12 mouse cellular contexts compared by ENCODE assay signal in the genomic region with DNA sequence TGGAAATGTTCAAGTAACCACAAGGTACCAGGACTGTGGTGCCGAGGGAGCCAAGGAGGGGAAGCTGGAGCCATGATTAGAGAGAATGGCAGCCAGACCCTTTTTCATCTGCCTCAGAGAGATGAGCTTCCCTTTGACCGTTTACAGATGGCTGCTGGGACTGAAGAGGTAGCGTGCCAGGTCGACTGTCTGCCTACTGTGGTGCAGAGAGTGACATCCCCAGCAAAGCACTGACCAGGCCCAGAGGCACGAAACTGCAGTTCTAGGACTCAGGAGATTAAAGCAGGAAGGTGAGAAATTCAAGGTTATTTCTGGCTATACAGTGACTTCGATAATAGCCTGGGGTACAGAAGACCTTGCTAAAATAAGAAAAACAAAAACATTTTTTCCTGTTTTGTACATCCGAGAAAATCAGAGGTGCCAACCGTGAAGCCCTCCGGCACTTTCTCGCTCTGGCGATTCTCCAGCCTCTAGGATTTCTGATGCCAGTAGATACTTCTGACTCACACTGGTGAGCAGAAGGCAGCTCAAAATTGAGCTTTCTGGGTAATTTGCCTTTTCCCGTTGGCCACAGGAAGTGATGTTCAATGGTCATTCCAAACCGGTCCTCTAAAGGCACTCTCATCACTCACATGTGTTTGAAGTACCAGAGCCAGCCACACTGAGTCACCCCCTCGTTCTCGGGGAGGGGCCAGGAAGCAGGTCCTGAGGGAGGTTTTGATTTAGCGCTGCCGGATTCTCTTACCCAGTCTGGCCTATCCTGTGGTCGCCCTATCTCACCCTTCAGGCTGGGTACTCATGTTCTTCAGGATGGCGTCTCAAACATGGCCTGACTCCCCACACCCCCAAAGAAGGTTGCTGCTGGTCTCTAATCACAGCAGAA. TPM values are rescaled to one million over a fixed set of nuclear protein-coding genes. Genes with fewer than 3 reads are reported as not detected.
DNase-seq lines count a peak whose midpoint lies in the region; ATAC-seq lines count a peak whose summit lies in the region.
"Had no signal": no experiment of that assay in that cellular context is flagged by ENCODE, and none has a peak within 500 bp of the region (broad histone marks: within the 10 kb centered on the region; RNA-seq: fewer than 3 reads in every experiment).

No protein-coding gene starts in this region.

- H3K4me2 ChIP-seq in heart, embryonic 12.5 days: no peak overlapping the region
- 0 out of 2 replicates have a peak overlapping the region, but pooled peaks have one; percentile 9 for H3K4me2 ChIP-seq in kidney, embryonic 16.5 days (replicated peaks; ENCODE audit: low read depth, low read length)
- H3K4me2 ChIP-seq in hindbrain, embryonic 12.5 days (replicated peaks): no peak overlapping the region
- H3K4me2 ChIP-seq: limb, embryonic 15.5 days had no signal

- 0 out of 2 replicates have a peak, but pooled peaks have one; percentile 29 for ATAC-seq in heart, embryonic 12.5 days (ENCODE audit: insufficient number of reproducible peaks, low FRiP score)
- peak; percentile 72; the same call in 1 of the 2 replicates for ATAC-seq in kidney, embryonic 16.5 days (ENCODE audit: low FRiP score, low TSS enrichment)
- no peak for ATAC-seq in hindbrain, embryonic 12.5 days (ENCODE audit: low FRiP score)
- ATAC-seq: intestine, postnatal 0 days had no signal

- H3K9ac ChIP-seq in heart, embryonic 12.5 days: no peak overlapping the region
- no peak overlapping the region for H3K9ac ChIP-seq in kidney, embryonic 16.5 days (replicated peaks; ENCODE audit: low read length)
- H3K9ac ChIP-seq in hindbrain, embryonic 12.5 days: no peak overlapping the region
- H3K9ac ChIP-seq: limb, embryonic 15.5 days had no signal

- peaks cover 6% of the 10 kb centered on the region; the same call in 1 of the 2 replicates for H3K9me3 ChIP-seq in heart, embryonic 12.5 days (replicated peaks)
- H3K9me3 ChIP-seq in kidney, embryonic 16.5 days (ENCODE audit: low read length): 0 out of 2 replicates have a peak, but pooled peaks cover 3% of the 10 kb centered on the region
- H3K9me3 ChIP-seq in hindbrain, embryonic 12.5 days (replicated peaks): no peaks in the 10 kb centered on the region
- H3K9me3 ChIP-seq: limb, embryonic 15.5 days had no signal

- 0 out of 2 replicates have a peak, but pooled peaks cover 3% of the 10 kb centered on the region for H3K4me1 ChIP-seq in heart, embryonic 12.5 days (replicated peaks)
- H3K4me1 ChIP-seq in kidney, embryonic 16.5 days (ENCODE audit: insufficient read depth, low read length): peaks cover 12% of the 10 kb centered on the region
- no peaks in the 10 kb centered on the region for H3K4me1 ChIP-seq in hindbrain, embryonic 12.5 days

- DNase-seq in heart, postnatal 4 days: no peak
- DNase-seq in 416B (ENCODE audit: low read depth): peak; percentile 87
- DNase-seq in cerebellum, adult 9-10 months: peak; percentile 20
- DNase-seq in right cerebral cortex, postnatal 4 days: no peak
- no peak for DNase-seq in spleen, postnatal 14 days (ENCODE audit: low spot score in 2 of 2)
- DNase-seq: heart, adult 11 months; right cerebral cortex, postnatal 14 days had no signal

- 51% methylated on average over 19 of the region's 19 CpGs for WGBS in heart, embryonic 12.5 days
- WGBS in kidney, embryonic 16.5 days: 32% methylated on average over 19 of the region's 19 CpGs
- 69% methylated on average over 19 of the region's 19 CpGs for WGBS in hindbrain, embryonic 12.5 days

- no peaks in the 10 kb centered on the region for H3K36me3 ChIP-seq in heart, embryonic 12.5 days
- no peaks in the 10 kb centered on the region for H3K36me3 ChIP-seq in kidney, embryonic 16.5 days (ENCODE audit: insufficient read depth, low read length)
- H3K36me3 ChIP-seq in hindbrain, embryonic 12.5 days: no peaks in the 10 kb centered on the region
- H3K36me3 ChIP-seq: limb, embryonic 15.5 days had no signal

- no peaks in the 10 kb centered on the region for H3K27me3 ChIP-seq in heart, embryonic 12.5 days (replicated peaks)
- no peaks in the 10 kb centered on the region for H3K27me3 ChIP-seq in kidney, embryonic 16.5 days (ENCODE audit: insufficient read depth, low read length)
- H3K27me3 ChIP-seq in hindbrain, embryonic 12.5 days: no peaks in the 10 kb centered on the region
- H3K27me3 ChIP-seq: limb, embryonic 15.5 days had no signal

- no peak overlapping the region for H3K27ac ChIP-seq in heart, embryonic 12.5 days (ENCODE audit: poor library complexity, severe bottlenecking)
- H3K27ac ChIP-seq in kidney, embryonic 16.5 days (ENCODE audit: low read length): 0 out of 2 replicates have a peak overlapping the region, but pooled peaks have one; percentile 26
- no peak overlapping the region for H3K27ac ChIP-seq in hindbrain, embryonic 12.5 days
- H3K27ac ChIP-seq: limb, embryonic 15.5 days had no signal

- H3K4me3 ChIP-seq in heart, embryonic 12.5 days: no peak overlapping the region
- H3K4me3 ChIP-seq in kidney, embryonic 16.5 days (ENCODE audit: low read length): no peak overlapping the region
- no peak overlapping the region for H3K4me3 ChIP-seq in hindbrain, embryonic 12.5 days
- H3K4me3 ChIP-seq: limb, embryonic 15.5 days had no signal

RNA-seq across cellular contexts. Expression of a gene that starts 11.9 kb away (rescaled TPM):
- 11.6 and 14.0 TPM in 2 replicates for polyA plus RNA-seq in heart, embryonic 12.5 days (2016; fragmentation: Nextera tagmentation; extraction: Ambion mirVana)
- 10 to 100 TPM; 31.0 to 33.3 TPM for total RNA-seq in heart, postnatal 4 days (2021)
- polyA plus RNA-seq in kidney, embryonic 16.5 days (2015; fragmentation: Nextera tagmentation; extraction: Ambion mirVana): 16.1 and 17.0 TPM in 2 replicates
- polyA plus RNA-seq in hindbrain, embryonic 12.5 days (2016; fragmentation: Nextera tagmentation; extraction: Ambion mirVana): 7.6 and 8.7 TPM in 2 replicates

RNA-seq across cellular contexts. Expression of a gene that starts 28.3 kb away (rescaled TPM):
- polyA plus RNA-seq in heart, embryonic 12.5 days (2016; fragmentation: Nextera tagmentation; extraction: Ambion mirVana): 73.0 and 75.6 TPM in 2 replicates
- 10 to 100 TPM; 49.5 to 65.6 TPM for total RNA-seq in heart, postnatal 4 days (2021)
- 65.4 and 87.1 TPM in 2 replicates for polyA plus RNA-seq in kidney, embryonic 16.5 days (2015; fragmentation: Nextera tagmentation; extraction: Ambion mirVana)
- polyA plus RNA-seq in hindbrain, embryonic 12.5 days (2016; fragmentation: Nextera tagmentation; extraction: Ambion mirVana): 82.6 and 86.6 TPM in 2 replicates

Comparison
In these comparisons a context has a peak if more than half of its experiments do, and no peak if none do; other contexts are left out.
1. DNase-seq: peak in 416B (single experiment) and cerebellum, adult 9-10 months (single experiment); none in heart, postnatal 4 days (single experiment), right cerebral cortex, postnatal 4 days (single experiment) and spleen, postnatal 14 days (0 of 2).